ENCODE assay signal across 8 mouse cellular contexts in genomic region chr11:9347724-9348123, GRCm38 (mm10).
DNase-seq lines count a peak whose midpoint lies in the region; ATAC-seq and TF ChIP-seq lines count a peak whose summit lies in the region.

No protein-coding gene starts in this region.

- no peaks in the 10 kb centered on the region for H3K27me3 ChIP-seq in G1E (ENCODE audit: insufficient read depth, low read length)
- no peaks in the 10 kb centered on the region for H3K27me3 ChIP-seq in forebrain, embryonic 16.5 days (replicated peaks; ENCODE audit: control insufficient read depth, insufficient read depth, low read length)

- H3K4me1 ChIP-seq in G1E (ENCODE audit: insufficient read depth, low read depth, low read length) = no peaks in the 10 kb centered on the region
- no peaks in the 10 kb centered on the region for H3K4me1 ChIP-seq in forebrain, embryonic 16.5 days (replicated peaks; ENCODE audit: control insufficient read depth, insufficient read depth, low read length)

- H3K27ac ChIP-seq in left cerebral cortex, adult 2 months = no peak overlapping the region
- no peak overlapping the region for H3K27ac ChIP-seq in forebrain, embryonic 16.5 days (ENCODE audit: low read length)

- H3K36me3 ChIP-seq in G1E (replicated peaks) = no peaks in the 10 kb centered on the region
- H3K36me3 ChIP-seq in forebrain, embryonic 16.5 days (ENCODE audit: control insufficient read depth, insufficient read depth) = no peaks in the 10 kb centered on the region

- WGBS in forebrain, embryonic 16.5 days = 48% methylated on average over 3 of the region's 3 CpGs

- intact Hi-C loops in left cerebral cortex, adult 2 months (cut with DNase I) = no loop called here

- peak; percentile 40; the same call in 1 of the 2 replicates for TF ChIP-seq CTCF in G1E (IDR thresholded peaks at IDR 0.05; ENCODE audit: low read depth, low read length)
- peak; percentile 55 for TF ChIP-seq CTCF in left cerebral cortex, adult 2 months (IDR thresholded peaks at IDR 0.05)

- no peaks in the 10 kb centered on the region for H3K9me3 ChIP-seq in G1E (replicated peaks)
- no peaks in the 10 kb centered on the region for H3K9me3 ChIP-seq in forebrain, embryonic 16.5 days (ENCODE audit: control insufficient read depth, low read length)

- H3K9ac ChIP-seq in forebrain, embryonic 16.5 days (replicated peaks; ENCODE audit: low read depth, low read length) = no peak overlapping the region

- H3K4me3 ChIP-seq in G1E (ENCODE audit: low read depth, low read length) = no peak overlapping the region
- H3K4me3 ChIP-seq in left cerebral cortex, adult 2 months = no peak overlapping the region
- H3K4me3 ChIP-seq in forebrain, embryonic 16.5 days (replicated peaks; ENCODE audit: low read length) = no peak overlapping the region

- ATAC-seq in G1E (ENCODE audit: extremely low read depth, insufficient number of reproducible peaks, low FRiP score, poor library complexity, severe bottlenecking) = no peak
- ATAC-seq in common myeloid progenitor, adult 5-6 weeks (replicated peaks; ENCODE audit: low read depth, poor library complexity, severe bottlenecking) = peak; percentile 65
- ATAC-seq in inflammation-experienced regulatory T-cells, adult 6 months = no peak
- no peak for ATAC-seq in forebrain, embryonic 16.5 days

- DNase-seq in left cerebral cortex, adult 18-20 months (ENCODE audit: low spot score in 2 of 2) = peak; percentile 11 to 25
- no peak for DNase-seq in left cerebral cortex, adult 11 months (ENCODE audit: low spot score)
- DNase-seq in G1E (ENCODE audit: low spot score) = no peak
- DNase-seq in left cerebral cortex, adult 2 months (ENCODE audit: extremely low spot score in 1 of 2, low spot score in 2 of 2) = peak; percentile 8 to 13
- no peak for DNase-seq in thymus, postnatal 25 days

- H3K4me2 ChIP-seq in forebrain, embryonic 16.5 days (ENCODE audit: low read length) = no peak overlapping the region

Comparison
In these comparisons a context has a peak if more than half of its experiments do, and no peak if none do; other contexts are left out.
1. DNase-seq: peak in left cerebral cortex, adult 18-20 months (2 of 2) and left cerebral cortex, adult 2 months (2 of 2); none in left cerebral cortex, adult 11 months (single experiment), G1E (single experiment) and thymus, postnatal 25 days (single experiment).